30 mouse cellular contexts compared by ENCODE assay signal in genomic region chr12:55053267-55053666, GRCm38 (mm10). TPM values are rescaled to one million over a fixed set of nuclear protein-coding genes. Genes with fewer than 3 reads are reported as not detected.
DNase-seq lines count a peak whose midpoint lies in the region; ATAC-seq and TF ChIP-seq lines count a peak whose summit lies in the region.
"Had no signal": no experiment of that assay in that cellular context is flagged by ENCODE, and none has a peak within 500 bp of the region (broad histone marks: within the 10 kb centered on the region; RNA-seq: fewer than 3 reads in every experiment).

No protein-coding gene starts in this region.

- no peaks in the 10 kb centered on the region for H3K9me3 ChIP-seq in liver, embryonic 14.5 days (ENCODE audit: control insufficient read depth, low read length)
- H3K9me3 ChIP-seq: heart, embryonic 12.5 days; midbrain, embryonic 12.5 days; neural tube, embryonic 12.5 days had no signal

- peak overlapping the region; percentile 92 for H3K27ac ChIP-seq in liver, embryonic 14.5 days
- H3K27ac ChIP-seq: hindbrain, embryonic 14.5 days; midbrain, embryonic 12.5 days; neural tube, embryonic 12.5 days; stomach, postnatal 0 days had no signal

- 19% methylated on average over 7 of the region's 7 CpGs for WGBS in liver, embryonic 14.5 days (ENCODE audit: insufficient replicate concordance)

- peak; percentile 91 for TF ChIP-seq EP300 in liver, embryonic 14.5 days (IDR thresholded peaks at IDR 0.05; ENCODE audit: low read depth)

- H3K4me3 ChIP-seq in liver, embryonic 14.5 days (ENCODE audit: insufficient read depth in 1 of 2, low read depth in 2 of 2, low read length in 2 of 2) = peak overlapping the region in 1 of 2 experiments; percentile 15; a peak in 1 of 4 replicates
- H3K4me3 ChIP-seq: heart, embryonic 12.5 days; midbrain, embryonic 12.5 days; myocyte; neural tube, embryonic 12.5 days had no signal

- H3K4me1 ChIP-seq in liver, embryonic 14.5 days (replicated peaks; ENCODE audit: control insufficient read depth in 2 of 2, insufficient read depth in 2 of 2, low read length in 1 of 2) = peaks cover 45 to 50% of the 10 kb centered on the region in 2 experiments
- H3K4me1 ChIP-seq: midbrain, embryonic 12.5 days; neural tube, embryonic 12.5 days had no signal

- no peaks in the 10 kb centered on the region for H3K27me3 ChIP-seq in liver, embryonic 14.5 days (ENCODE audit: control insufficient read depth, insufficient read depth, low read length)
- H3K27me3 ChIP-seq: heart, embryonic 12.5 days; midbrain, embryonic 12.5 days; neural tube, embryonic 12.5 days; Patski had no signal

- peak; percentile 50; the same call in 1 of the 2 replicates for ATAC-seq in erythroid progenitor cell, adult 5-6 weeks (replicated peaks; ENCODE audit: low FRiP score, poor library complexity, severe bottlenecking)
- peak; percentile 41; the same call in 1 of the 2 replicates for ATAC-seq in liver, embryonic 14.5 days (ENCODE audit: insufficient read depth)
- ATAC-seq in megakaryocyte-erythroid progenitor cell, adult 5-6 weeks (replicated peaks; ENCODE audit: low FRiP score, low TSS enrichment, poor library complexity, severe bottlenecking) = peak; percentile 67
- ATAC-seq: forebrain, embryonic 14.5 days; inflammation-experienced regulatory T-cells, adult 6 months; Patski had no signal

- no peaks in the 10 kb centered on the region; the same call in 1 of the 2 replicates for H3K36me3 ChIP-seq in liver, embryonic 14.5 days (replicated peaks; ENCODE audit: control insufficient read depth, insufficient read depth, low read depth)

- intact Hi-C loops in heart, postnatal 25 days (cut with DNase I) = no loop called here

- peak overlapping the region; percentile 66 for H3K4me2 ChIP-seq in liver, embryonic 14.5 days (ENCODE audit: low read depth)
- H3K4me2 ChIP-seq: heart, embryonic 12.5 days; hindbrain, embryonic 14.5 days; lung, embryonic 14.5 days; midbrain, embryonic 12.5 days; neural tube, embryonic 12.5 days had no signal

- DNase-seq in c-Kit-positive CD71-positive TER-119-negative erythroid progenitor cells, embryonic 14.5 days (ENCODE audit: low read depth) = peak; percentile 58
- DNase-seq in liver, embryonic 14.5 days (ENCODE audit: low read depth in 3 of 3, low spot score in 3 of 3) = peak; percentile 63 to 70 (median 65)
- DNase-seq in MN1 (ENCODE audit: low spot score) = no peak
- no peak for DNase-seq in adrenal gland, postnatal 14 days
- DNase-seq in heart, postnatal 25 days (ENCODE audit: low spot score) = no peak
- DNase-seq: adrenal gland, postnatal 25 days; B cell, adult 2 months; cerebellum, adult 11 months; cerebellum, postnatal 10 days; gastrocnemius, postnatal 25 days; kidney, adult 18-20 months; kidney, postnatal 4 days; layer of hippocampus, postnatal 36 days; left cerebral cortex, postnatal 4 days; lung, embryonic 14.5 days; lung, postnatal 14 days; right cerebral cortex, postnatal 4 days; thymus, adult 18-20 months; thymus, postnatal 25 days had no signal

- TF ChIP-seq CTCF in liver, embryonic 14.5 days (IDR thresholded peaks at IDR 0.05; ENCODE audit: low read depth) = no peak

- peak overlapping the region; percentile 38 for H3K9ac ChIP-seq in liver, embryonic 14.5 days (replicated peaks)
- H3K9ac ChIP-seq: heart, embryonic 12.5 days; hindbrain, embryonic 14.5 days; lung, embryonic 14.5 days; midbrain, embryonic 12.5 days; neural tube, embryonic 12.5 days had no signal

RNA-seq across cellular contexts. Expression of gene 2700097O09Rik, which starts 26.6 kb away (rescaled TPM):
- 9.7 and 27.2 TPM in 2 replicates for total RNA-seq in erythroid progenitor cell, adult 5-6 weeks (2015; ENCODE audit: low replicate concordance)
- total RNA-seq in erythroid progenitor cell, adult 5-6 weeks (2017; ENCODE audit: low replicate concordance) = 6.7 and 9.9 TPM in 2 replicates
- 11.1 and 15.0 TPM in 2 replicates for polyA plus RNA-seq in liver, embryonic 14.5 days (2012; rRNA removed)
- polyA plus RNA-seq in liver, embryonic 14.5 days (2014; fragmentation: Nextera tagmentation; extraction: Ambion mirVana) = 34.3 and 37.0 TPM in 2 replicates
- total RNA-seq in megakaryocyte-erythroid progenitor cell, adult 5-6 weeks (2014; fragmentation: Nextera tagmentation) = 32.7 and 33.2 TPM in 2 replicates
- 19.6 and 20.7 TPM in 2 replicates for total RNA-seq in megakaryocyte-erythroid progenitor cell, adult 5-6 weeks (2017)
- total RNA-seq in adrenal gland, postnatal 14 days (2021) = 11.5 and 12.8 TPM in 2 replicates
- total RNA-seq in heart, postnatal 25 days (2021) = 1 to 10 TPM; 6.9 to 9.0 TPM

RNA-seq across cellular contexts. Expression of gene Srp54a, which starts 26.8 kb away (rescaled TPM):
- total RNA-seq in erythroid progenitor cell, adult 5-6 weeks (2015; ENCODE audit: low replicate concordance) = 44.0 and 56.9 TPM in 2 replicates
- 84.2 and 116 TPM in 2 replicates for total RNA-seq in erythroid progenitor cell, adult 5-6 weeks (2017; ENCODE audit: low replicate concordance)
- polyA plus RNA-seq in liver, embryonic 14.5 days (2012; rRNA removed) = 7.1 and 11.2 TPM in 2 replicates
- polyA plus RNA-seq in liver, embryonic 14.5 days (2014; fragmentation: Nextera tagmentation; extraction: Ambion mirVana) = 89.1 and 91.6 TPM in 2 replicates
- 72.6 and 88.9 TPM in 2 replicates for total RNA-seq in megakaryocyte-erythroid progenitor cell, adult 5-6 weeks (2014; fragmentation: Nextera tagmentation)
- 194 and 251 TPM in 2 replicates for total RNA-seq in megakaryocyte-erythroid progenitor cell, adult 5-6 weeks (2017)
- 145 and 146 TPM in 2 replicates for total RNA-seq in adrenal gland, postnatal 14 days (2021)
- 10 to 100 TPM; 73.5 to 93.4 TPM for total RNA-seq in heart, postnatal 25 days (2021)

RNA-seq across cellular contexts. Expression of gene Baz1a, which starts 39.1 kb away (rescaled TPM):
- 176 and 191 TPM in 2 replicates for total RNA-seq in erythroid progenitor cell, adult 5-6 weeks (2015; ENCODE audit: low replicate concordance)
- 72.9 and 78.6 TPM in 2 replicates for total RNA-seq in erythroid progenitor cell, adult 5-6 weeks (2017; ENCODE audit: low replicate concordance)
- 9.6 and 17.7 TPM in 2 replicates for polyA plus RNA-seq in liver, embryonic 14.5 days (2012; rRNA removed)
- 26.4 and 28.0 TPM in 2 replicates for polyA plus RNA-seq in liver, embryonic 14.5 days (2014; fragmentation: Nextera tagmentation; extraction: Ambion mirVana)
- total RNA-seq in megakaryocyte-erythroid progenitor cell, adult 5-6 weeks (2014; fragmentation: Nextera tagmentation) = 105 and 128 TPM in 2 replicates
- total RNA-seq in megakaryocyte-erythroid progenitor cell, adult 5-6 weeks (2017) = 98.9 and 112 TPM in 2 replicates
- 26.6 and 32.4 TPM in 2 replicates for total RNA-seq in adrenal gland, postnatal 14 days (2021)
- total RNA-seq in heart, postnatal 25 days (2021) = 1 to 10 TPM; 6.8 to 8.6 TPM

Comparison
In these comparisons a context has a peak if more than half of its experiments do, and no peak if none do; other contexts are left out.
1. DNase-seq: peak in c-Kit-positive CD71-positive TER-119-negative erythroid progenitor cells, embryonic 14.5 days (single experiment) and liver, embryonic 14.5 days (3 of 3); none in MN1 (single experiment), adrenal gland, postnatal 14 days (single experiment) and heart, postnatal 25 days (single experiment).
2. Peak in every context shown above with its lines, with median percentiles within 50 percentile points of each other: ATAC-seq.